Comparison of ENCODE assay signal across 15 mouse cellular contexts in the genomic region with DNA sequence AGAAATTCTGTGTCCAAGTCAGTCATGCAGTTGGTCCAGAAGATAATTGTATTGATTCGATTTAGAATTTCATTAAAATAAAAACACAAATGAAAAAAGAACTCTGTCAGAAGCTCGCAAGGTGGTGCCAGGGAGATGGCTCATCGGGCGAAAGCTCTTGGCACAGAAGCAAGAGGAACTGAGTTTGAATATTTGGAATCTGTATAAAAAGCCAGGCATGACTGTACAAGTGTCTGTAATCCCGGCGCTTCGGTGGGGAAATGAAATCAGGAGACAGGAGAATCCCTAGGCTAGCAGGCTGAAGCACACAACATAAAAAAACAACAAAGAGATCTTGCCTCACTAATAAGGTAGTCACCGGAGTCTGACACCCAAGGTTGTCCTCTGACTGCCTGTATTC.
DNase-seq lines count a peak whose midpoint lies in the region; ATAC-seq lines count a peak whose summit lies in the region.
"Had no signal": no experiment of that assay in that cellular context is flagged by ENCODE, and none has a peak within 500 bp of the region (broad histone marks: within the 10 kb centered on the region; RNA-seq: fewer than 3 reads in every experiment).

No protein-coding gene starts in this region.

- ATAC-seq in hindbrain, embryonic 14.5 days (ENCODE audit: low FRiP score), result no peak
- ATAC-seq: forebrain, postnatal 0 days had no signal

- H3K4me3 ChIP-seq in hindbrain, embryonic 14.5 days (replicated peaks; ENCODE audit: low read length), result no peak overlapping the region
- H3K4me3 ChIP-seq: heart, embryonic 13.5 days; neural tube, embryonic 12.5 days had no signal

- H3K27ac ChIP-seq in hindbrain, embryonic 14.5 days, result no peak overlapping the region
- H3K27ac ChIP-seq: heart, embryonic 13.5 days; neural tube, embryonic 12.5 days had no signal

- no peaks in the 10 kb centered on the region for H3K9me3 ChIP-seq in hindbrain, embryonic 14.5 days (ENCODE audit: control insufficient read depth, low read length)
- H3K9me3 ChIP-seq: heart, embryonic 13.5 days; neural tube, embryonic 12.5 days had no signal

- H3K27me3 ChIP-seq in hindbrain, embryonic 14.5 days (ENCODE audit: control insufficient read depth, insufficient read depth, low read length), result no peaks in the 10 kb centered on the region
- H3K27me3 ChIP-seq: heart, embryonic 13.5 days; neural tube, embryonic 12.5 days had no signal

- H3K4me2 ChIP-seq in hindbrain, embryonic 14.5 days (replicated peaks), result no peak overlapping the region
- H3K4me2 ChIP-seq: heart, embryonic 13.5 days; neural tube, embryonic 12.5 days had no signal

- H3K4me1 ChIP-seq in hindbrain, embryonic 14.5 days (replicated peaks; ENCODE audit: control insufficient read depth, insufficient read depth, low read length), result 0 out of 2 replicates have a peak, but pooled peaks cover 2% of the 10 kb centered on the region
- H3K4me1 ChIP-seq: neural tube, embryonic 12.5 days had no signal

- H3K36me3 ChIP-seq in hindbrain, embryonic 14.5 days (replicated peaks; ENCODE audit: control insufficient read depth, insufficient read depth), result no peaks in the 10 kb centered on the region
- H3K36me3 ChIP-seq: heart, embryonic 13.5 days; neural tube, embryonic 12.5 days had no signal

- WGBS in hindbrain, embryonic 14.5 days, result 89% methylated on average over 8 of the region's 8 CpGs

- DNase-seq in adrenal gland, adult 2 months, result peak; percentile 64
- DNase-seq in adrenal gland, adult 18-20 months (ENCODE audit: low spot score in 2 of 2), result no peak
- DNase-seq in layer of hippocampus, adult 11-12 months (ENCODE audit: low spot score), result peak; percentile 57
- no peak for DNase-seq in layer of hippocampus, adult 9-10 months (ENCODE audit: low spot score)
- DNase-seq in fat pad, adult 2 months (ENCODE audit: extremely low read depth, low read depth, low spot score), result peak; percentile 80
- peak; percentile 54 to 56 for DNase-seq in right cerebral cortex, adult 2 months (ENCODE audit: low spot score in 2 of 2)
- no peak for DNase-seq in gastrocnemius, adult 8-10 months (ENCODE audit: low spot score in 2 of 2)
- DNase-seq in hindbrain, embryonic 14.5 days (ENCODE audit: low spot score), result no peak
- DNase-seq: forebrain, postnatal 0 days; heart, postnatal 4 days; kidney, adult 18-20 months; kidney, postnatal 25 days; thymus, adult 18-20 months had no signal

- H3K9ac ChIP-seq in hindbrain, embryonic 14.5 days, result no peak overlapping the region
- H3K9ac ChIP-seq: forebrain, postnatal 0 days; heart, embryonic 13.5 days; neural tube, embryonic 12.5 days had no signal

Comparison
In these comparisons a context has a peak if more than half of its experiments do, and no peak if none do; other contexts are left out.
1. DNase-seq: peak in adrenal gland, adult 2 months (single experiment), layer of hippocampus, adult 11-12 months (single experiment), fat pad, adult 2 months (single experiment) and right cerebral cortex, adult 2 months (2 of 2); none in adrenal gland, adult 18-20 months (0 of 2), layer of hippocampus, adult 9-10 months (single experiment), gastrocnemius, adult 8-10 months (0 of 2) and hindbrain, embryonic 14.5 days (single experiment).